Mouse (Mus musculus): Measurements from ENCODE around the gene Kremen1. TPM values are rescaled to one million over a fixed set of nuclear protein-coding genes. Genes with fewer than 3 reads are reported as not detected.

Gene Kremen1
- total RNA-seq, 2 experiments from 2014 or later = 14.4 to 16.4 TPM

GRCm38 (mm10) chr11:5219910-5220447, 41.4 kb downstream of the Kremen1 start:
- no peak for DNase-seq (ENCODE audit: low spot score in 2 of 2)

GRCm38 (mm10) chr11:5219371-5219770, 42.0 kb downstream of the Kremen1 start:
- no peak for DNase-seq (ENCODE audit: low spot score in 2 of 2)

GRCm38 (mm10) chr11:5215401-5216187, 45.8 kb downstream of the Kremen1 start:
- no peak for DNase-seq (ENCODE audit: low spot score in 2 of 2)

GRCm38 (mm10) chr11:5214483-5215040, 46.8 kb downstream of the Kremen1 start:
- DNase-seq (ENCODE audit: low spot score in 2 of 2) = no peak

GRCm38 (mm10) chr11:5203054-5203453, 58.3 kb downstream of the Kremen1 start:
- DNase-seq (ENCODE audit: low spot score in 2 of 2) = no peak

- no peak for DNase-seq (ENCODE audit: low spot score in 2 of 2)
Measured at GRCm38 (mm10) chr11:5201799-5202680, 59.3 kb downstream of the Kremen1 start.

- DNase-seq (ENCODE audit: low spot score in 2 of 2) = no peak
Measured at GRCm38 (mm10) chr11:5199879-5200278, 61.5 kb downstream of the Kremen1 start.

- no peak for DNase-seq (ENCODE audit: low spot score in 2 of 2)
Measured at GRCm38 (mm10) chr11:5197068-5197467, 64.3 kb downstream of the Kremen1 start.

- DNase-seq (ENCODE audit: low spot score in 2 of 2) = no peak
Measured at GRCm38 (mm10) chr11:5196583-5196982, 64.8 kb downstream of the Kremen1 start.

GRCm38 (mm10) chr11:5193576-5193881, 67.8 kb downstream of the Kremen1 start:
- DNase-seq (ENCODE audit: low spot score in 2 of 2) = no peak

GRCm38 (mm10) chr11:5192840-5193575, 68.3 kb downstream of the Kremen1 start:
- no peak for DNase-seq (ENCODE audit: low spot score in 2 of 2)

- DNase-seq (ENCODE audit: low spot score in 2 of 2) = no peak
Measured at GRCm38 (mm10) chr11:5192084-5192516, 69.3 kb downstream of the Kremen1 start.

- DNase-seq (ENCODE audit: low spot score in 2 of 2) = no peak
Measured at GRCm38 (mm10) chr11:5189239-5189933, 72.0 kb downstream of the Kremen1 start.

- DNase-seq (ENCODE audit: low spot score in 2 of 2) = no peak
Measured at GRCm38 (mm10) chr11:5188170-5188569, 73.2 kb downstream of the Kremen1 start.

GRCm38 (mm10) chr11:5184832-5185231, 76.5 kb downstream of the Kremen1 start:
- no peak for DNase-seq (ENCODE audit: low spot score in 2 of 2)

- DNase-seq (ENCODE audit: low spot score in 2 of 2) = no peak
Measured at GRCm38 (mm10) chr11:5184250-5184649, 77.1 kb downstream of the Kremen1 start.

- no peak for DNase-seq (ENCODE audit: low spot score in 2 of 2)
Measured at GRCm38 (mm10) chr11:5182870-5183269, 78.5 kb downstream of the Kremen1 start.

GRCm38 (mm10) chr11:5181850-5182404, 79.4 kb downstream of the Kremen1 start:
- peak; percentile 77 to 87 for DNase-seq (ENCODE audit: low spot score in 2 of 2)

GRCm38 (mm10) chr11:5179391-5179790, 82.0 kb downstream of the Kremen1 start:
- DNase-seq (ENCODE audit: low spot score in 2 of 2) = no peak

- no peak for DNase-seq (ENCODE audit: low spot score in 2 of 2)
Measured at GRCm38 (mm10) chr11:5177171-5177570, 84.2 kb downstream of the Kremen1 start.
